ENCODE assay signal across 8 mouse cellular contexts in the genomic region with DNA sequence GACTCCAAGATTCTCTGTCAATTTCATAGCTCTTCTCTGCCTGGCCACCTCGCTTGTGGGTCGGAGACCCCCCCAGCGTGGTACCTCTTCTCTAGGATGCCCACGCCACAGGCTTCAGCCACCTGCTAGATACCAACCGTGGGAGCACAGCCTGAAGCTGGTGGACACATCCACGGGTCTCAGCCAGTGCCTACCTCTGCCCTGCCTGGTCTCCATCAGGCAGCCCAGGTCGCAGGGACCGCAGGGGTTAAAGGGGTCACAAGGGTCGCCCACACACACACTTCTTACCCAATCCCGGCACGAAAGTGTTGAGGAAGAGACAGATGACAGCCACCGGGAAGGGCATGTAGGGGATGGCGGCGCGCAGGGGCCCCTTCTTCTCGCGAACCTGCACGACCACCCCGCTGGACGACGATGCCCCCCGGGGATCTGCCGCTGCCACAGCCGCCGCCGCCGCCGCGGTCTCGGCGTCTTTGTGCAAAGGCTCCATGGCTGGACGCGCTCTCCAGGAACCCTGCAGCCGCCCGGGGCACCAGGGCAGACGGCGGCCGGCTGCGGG. TPM values are rescaled to one million over a fixed set of nuclear protein-coding genes. Genes with fewer than 3 reads are reported as not detected.
DNase-seq lines count a peak whose midpoint lies in the region; ATAC-seq and TF ChIP-seq lines count a peak whose summit lies in the region.

No protein-coding gene starts in this region.

- TF ChIP-seq EP300 in lung, postnatal 0 days (IDR thresholded peaks at IDR 0.05), result no peak

- H3K36me3 ChIP-seq in lung, postnatal 0 days (ENCODE audit: insufficient read depth, low read length), result no peaks in the 10 kb centered on the region
- no peaks in the 10 kb centered on the region for H3K36me3 ChIP-seq in forebrain, embryonic 13.5 days (ENCODE audit: poor library complexity, severe bottlenecking)
- H3K36me3 ChIP-seq in limb, embryonic 13.5 days, result no peaks in the 10 kb centered on the region

- H3K4me2 ChIP-seq in lung, postnatal 0 days (replicated peaks; ENCODE audit: low read depth, low read length), result peak overlapping the region; percentile 52
- H3K4me2 ChIP-seq in forebrain, embryonic 13.5 days, result peak overlapping the region; percentile 76
- peak overlapping the region; percentile 93 for H3K4me2 ChIP-seq in limb, embryonic 13.5 days (replicated peaks)

- H3K4me1 ChIP-seq in lung, postnatal 0 days (ENCODE audit: insufficient read depth, low read depth, low read length), result peaks cover 4% of the 10 kb centered on the region; the same call in 1 of the 2 replicates
- H3K4me1 ChIP-seq in lung, adult 2 months (ENCODE audit: control insufficient read depth, insufficient read depth, low read length), result peaks cover 3% of the 10 kb centered on the region; the same call in 1 of the 2 replicates
- peaks cover 20% of the 10 kb centered on the region for H3K4me1 ChIP-seq in forebrain, embryonic 13.5 days
- H3K4me1 ChIP-seq in limb, embryonic 13.5 days, result peaks cover 27% of the 10 kb centered on the region
- peaks cover 23% of the 10 kb centered on the region for H3K4me1 ChIP-seq in olfactory bulb, adult 2 months (ENCODE audit: control insufficient read depth, insufficient read depth, low read length)

- 7% methylated on average over 25 of the region's 39 CpGs for WGBS in lung, postnatal 0 days
- 5% methylated on average over 39 of the region's 39 CpGs for WGBS in lung, adult 2 months
- 4% methylated on average over 36 of the region's 39 CpGs for WGBS in forebrain, embryonic 13.5 days
- WGBS in limb, embryonic 13.5 days, result 4% methylated on average over 39 of the region's 39 CpGs
- 3% methylated on average over 39 of the region's 39 CpGs for WGBS in olfactory bulb, adult 2 months

- no peak for DNase-seq in lung, postnatal 0 days (ENCODE audit: low spot score)
- DNase-seq in lung, adult 2 months, result no peak
- DNase-seq in gastrocnemius, adult 8-10 months (ENCODE audit: low spot score in 2 of 2), result no peak
- DNase-seq in cerebellum, postnatal 36 days, result no peak
- no peak for DNase-seq in left cerebral cortex, adult 9 months (ENCODE audit: low spot score in 2 of 2)

- ATAC-seq in lung, postnatal 0 days, result no peak
- ATAC-seq in forebrain, embryonic 13.5 days, result no peak
- ATAC-seq in limb, embryonic 13.5 days (ENCODE audit: low FRiP score, low read depth), result no peak

- H3K4me3 ChIP-seq in lung, postnatal 0 days (ENCODE audit: low read depth, low read length), result peak overlapping the region; percentile 27; the same call in 1 of the 2 replicates
- H3K4me3 ChIP-seq in lung, adult 2 months (replicated peaks; ENCODE audit: extremely low read depth, low read depth, low read length), result no peak overlapping the region
- peak overlapping the region; percentile 46 for H3K4me3 ChIP-seq in forebrain, embryonic 13.5 days
- H3K4me3 ChIP-seq in limb, embryonic 13.5 days, result peak overlapping the region; percentile 53
- peak overlapping the region; percentile 66 for H3K4me3 ChIP-seq in olfactory bulb, adult 2 months (ENCODE audit: insufficient read depth, low read depth, low read length)

- peaks cover 24% of the 10 kb centered on the region for H3K27me3 ChIP-seq in lung, postnatal 0 days (replicated peaks; ENCODE audit: insufficient read depth, low read length)
- peaks cover 52% of the 10 kb centered on the region for H3K27me3 ChIP-seq in forebrain, embryonic 13.5 days
- peaks cover 67% of the 10 kb centered on the region for H3K27me3 ChIP-seq in limb, embryonic 13.5 days

- H3K27ac ChIP-seq in lung, postnatal 0 days (ENCODE audit: low read length), result no peak overlapping the region
- H3K27ac ChIP-seq in forebrain, embryonic 13.5 days, result no peak overlapping the region
- no peak overlapping the region for H3K27ac ChIP-seq in limb, embryonic 13.5 days
- peak overlapping the region; percentile 4; the same call in 1 of the 2 replicates for H3K27ac ChIP-seq in olfactory bulb, adult 2 months (ENCODE audit: insufficient read depth, low read depth, low read length)

- TF ChIP-seq CTCF in lung, postnatal 0 days (IDR thresholded peaks at IDR 0.05), result no peak
- no peak for TF ChIP-seq CTCF in lung, adult 2 months (IDR thresholded peaks at IDR 0.05; ENCODE audit: insufficient read depth, low read length)
- no peak for TF ChIP-seq CTCF in olfactory bulb, adult 2 months (IDR thresholded peaks at IDR 0.05; ENCODE audit: insufficient read depth, low read depth, low read length)

- H3K9ac ChIP-seq in lung, postnatal 0 days (replicated peaks; ENCODE audit: low read depth), result no peak overlapping the region
- peak overlapping the region; percentile 57 for H3K9ac ChIP-seq in forebrain, embryonic 13.5 days
- peak overlapping the region; percentile 64 for H3K9ac ChIP-seq in limb, embryonic 13.5 days

- no peak for TF ChIP-seq POLR2A in lung, adult 2 months (IDR thresholded peaks at IDR 0.05; ENCODE audit: borderline replicate concordance, extremely low read depth, low read depth, low read length)
- no peak for TF ChIP-seq POLR2A in olfactory bulb, adult 2 months (IDR thresholded peaks at IDR 0.05; ENCODE audit: insufficient read depth, low read depth, low read length)

- no peaks in the 10 kb centered on the region for H3K9me3 ChIP-seq in lung, postnatal 0 days (ENCODE audit: low read length)
- no peaks in the 10 kb centered on the region for H3K9me3 ChIP-seq in forebrain, embryonic 13.5 days (replicated peaks)
- no peaks in the 10 kb centered on the region for H3K9me3 ChIP-seq in limb, embryonic 13.5 days

RNA-seq across cellular contexts. Expression of a gene that starts 0.4 kb away (rescaled TPM):
- polyA plus RNA-seq in lung, postnatal 0 days (2015; fragmentation: Nextera tagmentation; extraction: Ambion mirVana), result 0.07 and 0.08 TPM in 2 replicates
- polyA plus RNA-seq in lung, adult 2 months (2012; rRNA removed), result 4.2 and 6.2 TPM in 2 replicates
- polyA plus RNA-seq in forebrain, embryonic 13.5 days (2015; fragmentation: Nextera tagmentation; extraction: Ambion mirVana), result 0.67 and 1.4 TPM in 2 replicates
- polyA plus RNA-seq in limb, embryonic 13.5 days (2015; fragmentation: Nextera tagmentation; extraction: Ambion mirVana), result 2.8 and 4.6 TPM in 2 replicates
- polyA plus RNA-seq in olfactory bulb, adult 2 months (2012; ENCODE audit: insufficient read depth, insufficient read length, low replicate concordance, missing spikeins), result not detected in 2 replicates
- under 1 TPM; 0.12 to 0.75 (median 0.56) TPM for total RNA-seq in gastrocnemius, adult 8-10 months (2022)
